Mouse (Mus musculus) small intestine, adult 2 months (tissue): ENCODE measurements around the gene Cryga.

ENCODE experiments used
- CTCF ChIP-seq: fragments of 200-500 bp; IDR thresholded peaks from 2 replicates; pipeline ENCODE4 v1.5.1; 2012; ENCODE audit warnings: low read depth, mild to moderate bottlenecking, control low read depth, inconsistent platforms, low read length, moderate library complexity, mixed read lengths; ENCODE audit not compliant: insufficient replicate concordance, insufficient read length; ENCODE audit errors: extremely low read depth
- POLR2A ChIP-seq: fragments of 200-500 bp; IDR thresholded peaks from 2 replicates; pipeline ENCODE4 v1.6.1; 2012; ENCODE audit warnings: low read depth, mild to moderate bottlenecking, control low read depth, inconsistent platforms, low read length, moderate library complexity

GRCm38 (mm10) chr1:65130226-65130625 is 27.1 kb upstream of the Cryga start:
- TF ChIP-seq CTCF (no peak), POLR2A (no peak)
